Mouse (Mus musculus) neutrophil, adult 59 days (primary cell): ENCODE measurements around the gene Selenot. TPM values are rescaled to one million over a fixed set of nuclear protein-coding genes. Genes with fewer than 3 reads are reported as not detected.

Experiments
- total RNA-seq, 2 experiments: library from RNA; stranded (reverse); gene quantifications; 1 replicate in 1 of 2; 2 replicates in 1 of 2; pipeline ENCODE4 v1.2.4; 2023

Selenot gene
- 10 to 100 TPM; 75.6 to 87.6 TPM for total RNA-seq

GRCm38 (mm10) chr3:58576137-58577066 is at the start of gene Selenot:
TSS of gene Selenot (plus strand) at chr3:58576636.

GRCm38 (mm10) chr3:58636406-58637295 is 60.2 kb downstream of the Selenot start, which contains the start of gene Erich6:
TSS of gene Erich6 (minus strand) at chr3:58637207.

Other genes with a start within 250 kb of the Selenot start
- gene Tsc22d2, start 161.9 kb upstream of the Selenot start, total RNA-seq: 10 to 100 TPM; 30.3 to 33.3 TPM
- gene Eif2a, start 50.8 kb upstream of the Selenot start, total RNA-seq: 10 to 100 TPM; 27.8 to 30.3 TPM
- gene Serp1, start 50.7 kb upstream of the Selenot start, total RNA-seq: 100 to 1,000 TPM in 1 of 2 experiments, 10 to 100 TPM in 1; 96.8 to 118 TPM
- not detected for gene Erich6, start 60.6 kb downstream of the Selenot start, total RNA-seq
- 10 to 100 TPM; 18.4 to 25.5 TPM for gene Siah2, start 115.8 kb downstream of the Selenot start, total RNA-seq
- gene Mindy4b-ps, start 245.7 kb downstream of the Selenot start, total RNA-seq: not detected